Mouse (Mus musculus) bone marrow macrophage, adult 2 months (primary cell): ENCODE measurements around the gene Slco4a1. TPM values are rescaled to one million over a fixed set of nuclear protein-coding genes. Genes with fewer than 3 reads are reported as not detected.

Source experiments
- H3K27ac ChIP-seq: 2 replicates; pipeline ENCODE4 v1.5.1; 2012; ENCODE audit warnings: low read depth, low read length; ENCODE audit not compliant: insufficient read depth
- H3K4me1 ChIP-seq: 2 replicates; pipeline ENCODE4 v1.6.1; 2012; ENCODE audit warnings: low read length; ENCODE audit not compliant: control insufficient read depth, insufficient read depth
- H3K4me3 ChIP-seq: 2 replicates; pipeline ENCODE4 v1.5.1; 2012; ENCODE audit warnings: mild to moderate bottlenecking, low read length, moderate library complexity; ENCODE audit not compliant: insufficient read depth
- CTCF ChIP-seq: IDR thresholded peaks from 2 replicates; pipeline ENCODE4 v1.5.1; 2012; ENCODE audit warnings: low read depth, mild to moderate bottlenecking, low read length, moderate library complexity
- POLR2A ChIP-seq: IDR thresholded peaks from 2 replicates; pipeline ENCODE4 v1.6.1; 2012; ENCODE audit warnings: mild to moderate bottlenecking, low read depth, low read length, borderline replicate concordance
- polyA plus RNA-seq: library from polyadenylated mRNA; stranded (reverse); fragments of >200 nt; gene quantifications from 2 replicates; pipeline ENCODE4 v1.2.4, GENCODE M21; 2012; ENCODE audit not compliant: missing spikeins, insufficient read depth, insufficient read length

Slco4a1 gene
- polyA plus RNA-seq, 1 experiment: 35.7 TPM

DNA sequence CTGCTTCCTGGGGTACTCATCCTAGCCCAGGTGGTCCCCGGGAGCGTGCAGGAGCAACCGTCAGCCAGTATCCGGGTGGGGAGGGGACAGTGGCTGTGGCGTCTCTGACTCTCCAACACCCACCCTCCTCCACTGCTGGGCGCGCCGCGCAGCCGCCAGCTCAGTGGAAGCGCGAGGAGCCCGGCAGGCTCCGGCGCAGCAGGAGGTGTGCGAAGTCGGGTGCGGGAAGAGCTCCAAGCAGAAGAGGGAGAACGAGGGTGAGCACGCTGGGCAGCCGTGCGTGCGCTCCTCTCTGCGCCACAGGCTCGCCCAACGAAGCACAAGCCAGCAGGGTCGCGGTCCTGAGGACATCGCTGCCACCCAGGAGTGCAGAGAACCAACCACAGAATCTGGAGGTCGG lies 43.7 kb downstream of the Slco4a1 start, which contains the start of gene Ntsr1:
Gene Ntsr1 (plus strand): TSS at position 236 of the 400 bp plus-strand sequence.
- no peak within 1 kb of the TSS for H3K27ac ChIP-seq
- no peak within 1 kb of the TSS for H3K4me3 ChIP-seq
- TF ChIP-seq POLR2A (no peak), CTCF (no peak)
- H3K4me1 ChIP-seq: no peaks in the 10 kb centered on the region

DNA sequence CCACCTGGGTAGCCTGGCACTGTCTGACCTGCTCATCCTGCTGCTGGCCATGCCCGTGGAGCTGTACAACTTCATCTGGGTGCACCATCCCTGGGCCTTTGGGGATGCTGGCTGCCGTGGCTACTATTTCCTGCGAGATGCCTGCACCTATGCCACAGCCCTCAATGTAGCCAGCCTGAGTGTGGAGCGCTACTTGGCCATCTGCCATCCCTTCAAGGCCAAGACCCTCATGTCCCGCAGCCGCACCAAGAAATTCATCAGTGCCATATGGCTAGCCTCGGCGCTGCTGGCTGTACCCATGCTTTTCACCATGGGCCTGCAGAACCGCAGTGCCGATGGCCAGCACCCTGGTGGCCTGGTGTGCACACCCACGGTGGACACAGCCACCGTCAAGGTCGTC lies 44.7 kb downstream of the Slco4a1 start:
- Histone ChIP-seq H3K4me1 (no peaks in the 10 kb centered on the region), H3K27ac (no peak overlapping the region), H3K4me3 (no peak overlapping the region)
- no peak for TF ChIP-seq CTCF
- TF ChIP-seq POLR2A: no peak

DNA sequence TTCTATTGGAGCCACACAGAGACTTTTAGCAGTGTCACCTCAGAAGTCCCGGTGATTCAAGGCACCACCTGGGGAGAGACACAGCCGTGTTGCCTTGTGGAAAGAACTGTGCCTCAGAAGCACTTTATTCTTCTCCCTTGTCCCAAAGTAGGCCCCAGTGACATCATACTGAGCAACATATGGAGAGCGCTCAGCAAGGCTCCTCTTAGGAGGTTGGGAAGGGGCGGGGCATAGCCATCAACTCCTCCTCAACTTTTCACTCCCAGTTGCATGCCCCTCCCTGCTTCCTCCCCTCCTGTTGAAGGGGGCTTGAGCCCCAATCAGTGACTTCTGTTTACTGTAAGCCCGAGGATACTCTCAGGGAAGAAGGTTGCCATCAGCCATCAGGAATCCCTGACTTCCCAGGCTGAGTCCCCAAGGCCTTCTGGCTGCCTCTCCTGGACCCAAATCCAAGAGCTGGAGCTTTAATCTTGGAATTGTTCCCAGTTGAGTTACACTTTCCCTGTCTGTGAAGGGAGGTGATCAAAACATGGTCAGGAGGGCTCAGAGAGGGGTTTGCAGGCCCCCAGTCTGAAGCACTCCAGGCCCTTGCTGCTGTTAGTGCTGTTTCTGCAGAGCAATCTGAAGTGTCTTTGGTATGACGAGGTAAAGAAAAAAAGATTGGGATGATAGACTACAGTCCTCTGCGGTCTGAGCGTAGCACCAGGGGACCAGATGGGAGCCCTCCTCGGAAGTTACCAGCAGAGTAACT lies 45.3 kb downstream of the Slco4a1 start:
- Histone ChIP-seq H3K4me1 (no peaks in the 10 kb centered on the region), H3K4me3 (no peak overlapping the region)
- TF ChIP-seq POLR2A: no peak
- TF ChIP-seq CTCF: no peak

GRCm38 (mm10) chr2:180506281-180506680 lies 50.2 kb downstream of the Slco4a1 start:
- H3K4me3 ChIP-seq: no peak overlapping the region
- H3K27ac ChIP-seq: no peak overlapping the region
- TF ChIP-seq POLR2A (no peak), CTCF (no peak)
- H3K4me1 ChIP-seq: no peaks in the 10 kb centered on the region

More for the DNA sequence above, 45.3 kb downstream of the Slco4a1 start:
- H3K27ac ChIP-seq: no peak overlapping the region

DNA sequence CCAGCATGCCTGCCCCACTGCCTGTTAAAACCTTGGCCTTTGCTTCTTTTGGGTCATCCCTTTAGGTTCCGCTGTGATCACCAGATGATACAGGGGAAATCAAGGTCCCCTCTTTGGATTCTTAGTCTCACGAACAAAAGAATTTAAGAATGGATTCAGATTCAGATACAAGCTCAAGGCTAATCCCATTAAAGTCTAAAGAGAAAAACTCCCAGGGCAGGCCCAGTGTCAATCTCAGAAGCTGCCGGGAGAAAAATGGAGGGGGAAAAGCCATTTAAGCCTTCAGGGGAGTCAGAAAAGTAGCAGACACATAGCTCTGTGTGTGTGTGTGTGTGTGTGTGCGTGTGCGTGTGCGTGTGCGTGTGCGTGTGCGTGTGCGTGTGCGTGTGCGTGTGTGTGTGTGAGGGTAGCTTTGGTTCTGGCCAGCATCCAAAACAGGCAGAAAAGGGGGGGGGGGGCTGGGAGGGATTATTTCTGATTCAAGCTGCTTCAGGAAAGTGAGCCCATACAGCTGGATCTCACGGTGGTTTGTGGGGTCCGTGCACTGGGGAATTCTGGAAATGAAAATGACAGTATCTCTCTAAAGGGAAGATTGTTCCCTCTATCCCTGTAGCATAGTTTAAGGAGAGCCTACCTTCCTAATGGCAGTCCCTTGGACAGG lies 52.5 kb downstream of the Slco4a1 start:
- no peaks in the 10 kb centered on the region for H3K4me1 ChIP-seq
- no peak overlapping the region for H3K4me3 ChIP-seq
- TF ChIP-seq POLR2A (no peak), CTCF (no peak)
- H3K27ac ChIP-seq: no peak overlapping the region

DNA sequence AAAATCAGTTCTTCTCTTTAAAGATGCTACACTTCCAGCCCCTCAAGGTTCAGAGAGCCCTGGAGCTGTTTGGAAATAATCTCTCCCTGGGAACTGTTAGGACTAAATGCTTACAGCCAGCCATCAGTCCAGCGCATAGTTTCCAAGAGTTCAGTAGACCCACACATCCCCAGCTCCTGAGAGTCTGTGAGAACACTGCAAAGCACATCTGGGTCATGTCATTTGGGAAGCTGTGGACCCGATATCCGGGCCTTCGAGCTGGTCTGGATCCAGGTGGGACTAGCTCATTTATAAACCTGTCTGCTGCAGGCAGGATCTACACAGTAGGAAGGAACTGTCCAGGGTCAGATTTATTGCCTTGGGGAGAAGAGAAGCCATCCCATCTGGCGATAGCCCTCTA lies 54.8 kb downstream of the Slco4a1 start:
- Histone ChIP-seq H3K4me1 (no peaks in the 10 kb centered on the region), H3K4me3 (no peak overlapping the region), H3K27ac (no peak overlapping the region)
- TF ChIP-seq POLR2A: no peak
- no peak for TF ChIP-seq CTCF

GRCm38 (mm10) chr2:180511875-180512661 lies 56.0 kb downstream of the Slco4a1 start:
- no peak overlapping the region for H3K4me3 ChIP-seq
- TF ChIP-seq POLR2A: no peak
- TF ChIP-seq CTCF: no peak
- no peaks in the 10 kb centered on the region for H3K4me1 ChIP-seq
- no peak overlapping the region for H3K27ac ChIP-seq

- TF ChIP-seq CTCF (no peak), POLR2A (no peak)
- no peak overlapping the region for H3K4me3 ChIP-seq
- H3K27ac ChIP-seq: no peak overlapping the region
- H3K4me1 ChIP-seq: no peaks in the 10 kb centered on the region
These were observed 57.0 kb downstream of the Slco4a1 start for GRCm38 (mm10) chr2:180513019-180513418.

DNA sequence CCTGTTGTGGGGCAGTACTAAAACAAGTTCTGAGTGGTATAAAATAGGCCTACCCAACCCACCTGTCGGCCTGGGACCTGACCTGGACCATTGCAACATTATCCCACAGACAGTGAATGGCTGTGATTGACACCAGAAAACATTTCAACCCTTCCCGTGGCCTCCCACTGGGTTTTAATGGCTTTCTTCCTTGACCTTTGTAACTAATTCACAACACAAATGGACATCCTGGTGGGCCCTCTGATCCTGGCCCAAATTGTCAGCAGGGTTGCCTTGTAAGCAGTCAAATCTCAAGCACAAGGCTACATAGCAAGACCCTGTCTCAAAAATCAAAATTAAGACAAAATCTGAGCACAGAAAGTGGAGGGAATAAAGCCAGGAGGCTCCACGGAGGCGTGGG lies 57.8 kb downstream of the Slco4a1 start:
- H3K4me1 ChIP-seq: no peaks in the 10 kb centered on the region
- H3K27ac ChIP-seq: no peak overlapping the region
- TF ChIP-seq POLR2A (no peak), CTCF (no peak)
- no peak overlapping the region for H3K4me3 ChIP-seq
